Mouse (Mus musculus): Measurements from ENCODE around the gene Sin3a. TPM values are rescaled to one million over a fixed set of nuclear protein-coding genes. Genes with fewer than 3 reads are reported as not detected.

Gene Sin3a
- polyA plus RNA-seq, 1 experiment from 2014 or later: 40.8 TPM

- Histone ChIP-seq H3K4me2 (ENCODE audit: low read length) (no peak overlapping the region), H3K27me3 (ENCODE audit: control insufficient read depth, insufficient read depth, low read length) (no peaks in the 10 kb centered on the region), H3K27ac (replicated peaks; ENCODE audit: low read depth, low read length) (no peak overlapping the region), H3K36me3 (ENCODE audit: control insufficient read depth, insufficient read depth, low read length) (no peaks in the 10 kb centered on the region), H3K4me1 (ENCODE audit: control insufficient read depth, insufficient read depth, low read length) (no peaks in the 10 kb centered on the region), H3K9me3 (ENCODE audit: control insufficient read depth, low read length) (no peaks in the 10 kb centered on the region), H3K4me3 (replicated peaks; ENCODE audit: low read depth, low read length) (no peak overlapping the region), H3K9ac (replicated peaks; ENCODE audit: low read length) (no peak overlapping the region)
- 89% methylated on average over 2 of the region's 2 CpGs for WGBS
- ATAC-seq (ENCODE audit: low FRiP score, low TSS enrichment): no peak
- DNase-seq: no peak
Observed at GRCm38 (mm10) chr9:57166173-57166572, 94.3 kb downstream of the Sin3a start.

- no peak for DNase-seq
- H3K9ac ChIP-seq (replicated peaks; ENCODE audit: low read length): no peak overlapping the region
- no peaks in the 10 kb centered on the region for H3K9me3 ChIP-seq (ENCODE audit: control insufficient read depth, low read length)
- no peaks in the 10 kb centered on the region for H3K36me3 ChIP-seq (ENCODE audit: control insufficient read depth, insufficient read depth, low read length)
- H3K4me3 ChIP-seq (replicated peaks; ENCODE audit: low read depth, low read length): no peak overlapping the region
- no peak overlapping the region for H3K27ac ChIP-seq (replicated peaks; ENCODE audit: low read depth, low read length)
- H3K4me1 ChIP-seq (ENCODE audit: control insufficient read depth, insufficient read depth, low read length): no peaks in the 10 kb centered on the region
- H3K27me3 ChIP-seq (ENCODE audit: control insufficient read depth, insufficient read depth, low read length): no peaks in the 10 kb centered on the region
- WGBS: 80% methylated on average over 5 of the region's 5 CpGs
- H3K4me2 ChIP-seq (ENCODE audit: low read length): no peak overlapping the region
- no peak for ATAC-seq (ENCODE audit: low FRiP score, low TSS enrichment)
Observed at GRCm38 (mm10) chr9:57168411-57168810, 96.6 kb downstream of the Sin3a start.

Other genes starting within 250 kb of the Sin3a start
- gene Odf3l1, start 207.4 kb upstream of the Sin3a start, polyA plus RNA-seq (2014; fragmentation: Nextera tagmentation; extraction: Ambion mirVana): not detected in 2 replicates
- gene Cspg4, start 207.0 kb upstream of the Sin3a start, polyA plus RNA-seq (2014; fragmentation: Nextera tagmentation; extraction: Ambion mirVana): 4.1 TPM in 2 replicates
- 1.6 and 2.5 TPM in 2 replicates for gene Snx33, start 143.7 kb upstream of the Sin3a start, polyA plus RNA-seq (2014; fragmentation: Nextera tagmentation; extraction: Ambion mirVana)
- gene Imp3, start 134.6 kb upstream of the Sin3a start, polyA plus RNA-seq (2014; fragmentation: Nextera tagmentation; extraction: Ambion mirVana): 69.6 and 84.5 TPM in 2 replicates
- gene Snupn, start 121.2 kb upstream of the Sin3a start, polyA plus RNA-seq (2014; fragmentation: Nextera tagmentation; extraction: Ambion mirVana): 22.8 and 24.1 TPM in 2 replicates
- 28.2 and 35.3 TPM in 2 replicates for gene Ptpn9, start 77.1 kb upstream of the Sin3a start, polyA plus RNA-seq (2014; fragmentation: Nextera tagmentation; extraction: Ambion mirVana)
- 43.0 and 52.2 TPM in 2 replicates for gene Man2c1, start 58.6 kb downstream of the Sin3a start, polyA plus RNA-seq (2014; fragmentation: Nextera tagmentation; extraction: Ambion mirVana)
- 7.2 and 8.3 TPM in 2 replicates for gene Neil1, start 76.3 kb downstream of the Sin3a start, polyA plus RNA-seq (2014; fragmentation: Nextera tagmentation; extraction: Ambion mirVana)
- 159 and 190 TPM in 2 replicates for gene Commd4, start 86.3 kb downstream of the Sin3a start, polyA plus RNA-seq (2014; fragmentation: Nextera tagmentation; extraction: Ambion mirVana)
- not detected in 2 replicates for gene Trcg1, start 164.5 kb downstream of the Sin3a start, polyA plus RNA-seq (2014; fragmentation: Nextera tagmentation; extraction: Ambion mirVana)
- gene 1700017B05Rik, start 190.6 kb downstream of the Sin3a start, polyA plus RNA-seq (2014; fragmentation: Nextera tagmentation; extraction: Ambion mirVana): 3.3 and 4.4 TPM in 2 replicates